Mouse (Mus musculus) liver, embryonic 12.5 days (tissue): ENCODE results near the gene Tsen2. TPM values are rescaled to one million over a fixed set of nuclear protein-coding genes. Genes with fewer than 3 reads are reported as not detected.
A peak's percentile ranks its signal among the peaks of the same experiment; 100 is the strongest.

ENCODE experiments used
- ATAC-seq: fragments of 200-750 bp; cut with Nextera tagmentation; 2 replicates; pipeline ENCODE4 v1.8.0; 2017; ENCODE audit warnings: moderate number of reproducible peaks, mild to moderate bottlenecking, moderate library complexity
- H3K27ac ChIP-seq: fragments of 300-500 bp; sonication (generic); 2 replicates; pipeline ENCODE4 v1.5.1; 2016; ENCODE audit warnings: mild to moderate bottlenecking
- H3K27me3 ChIP-seq: fragments of 300-500 bp; sonication (generic); replicated peaks from 2 replicates; pipeline ENCODE4 v1.6.1; 2016; ENCODE audit warnings: mild to moderate bottlenecking, moderate library complexity
- H3K36me3 ChIP-seq: fragments of 300-500 bp; sonication (generic); 2 replicates; pipeline ENCODE4 v1.6.1; 2016; ENCODE audit warnings: mild to moderate bottlenecking, moderate library complexity
- H3K4me1 ChIP-seq: fragments of 300-500 bp; sonication (generic); 2 replicates; pipeline ENCODE4 v1.6.1; 2016
- H3K4me2 ChIP-seq: fragments of 300-500 bp; sonication (generic); 2 replicates; pipeline ENCODE4 v1.6.1; 2016; ENCODE audit warnings: mild to moderate bottlenecking, moderate library complexity
- H3K4me3 ChIP-seq: fragments of 300-500 bp; sonication (generic); 2 replicates; pipeline ENCODE4 v1.5.1; 2016; ENCODE audit warnings: mild to moderate bottlenecking, moderate library complexity
- H3K9ac ChIP-seq: fragments of 300-500 bp; sonication (generic); 2 replicates; pipeline ENCODE4 v1.6.1; 2016; ENCODE audit warnings: mild to moderate bottlenecking, moderate library complexity
- H3K9me3 ChIP-seq: fragments of 300-500 bp; sonication (generic); replicated peaks from 2 replicates; pipeline ENCODE4 v1.6.1; 2016; ENCODE audit warnings: mild to moderate bottlenecking, moderate library complexity
- WGBS: fragments of 180-500 bp; shearing (Covaris S2); methylation state at CpG from one replicate; pipeline ENCODE4 v1.1.7; 2016; ENCODE audit not compliant: insufficient replicate concordance; 5-methylcytosine and 5-hydroxymethylcytosine counted together
- polyA plus RNA-seq: library from polyadenylated mRNA; unstranded; fragments of >200 nt; fragmentation: Nextera tagmentation; extraction: Ambion mirVana; gene quantifications from 2 replicates; pipeline ENCODE4 v1.2.1, GENCODE M21; 2016

Tsen2 gene
- 19.7 and 20.7 TPM in 2 replicates for polyA plus RNA-seq

DNA sequence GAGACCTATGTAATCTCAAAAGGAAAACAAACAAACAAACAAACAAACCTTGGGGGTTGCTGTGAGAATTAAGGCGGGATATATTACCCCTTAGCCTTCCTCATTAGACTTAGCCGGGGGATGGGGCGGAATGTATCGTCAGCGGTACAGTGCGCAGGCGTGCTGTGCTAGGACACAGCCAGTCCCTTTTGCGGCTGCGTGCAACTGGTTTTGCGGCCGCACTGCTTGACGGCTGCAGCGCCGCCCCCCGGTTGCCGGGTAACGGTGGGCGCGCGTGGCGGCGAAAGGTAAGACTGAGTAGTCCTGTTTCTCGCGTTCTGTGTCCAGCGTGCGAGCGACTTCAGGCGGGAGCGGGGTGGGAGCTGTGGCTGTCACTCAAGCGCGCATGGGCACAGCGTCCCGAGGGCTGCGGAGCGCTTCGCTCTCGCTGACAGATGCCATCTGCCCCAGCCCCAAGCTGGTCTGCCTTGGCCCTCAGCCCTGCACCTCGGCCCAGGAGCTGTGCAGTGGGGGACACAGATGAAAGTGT is at the start of gene Tsen2:
Gene Tsen2, plus strand, starts transcription at position 223 of the 529 bp plus-strand sequence.
- peak within 1 kb of the TSS; percentile 84 for H3K27ac ChIP-seq
- H3K9ac ChIP-seq = peak within 1 kb of the TSS; percentile 83
- H3K4me1 ChIP-seq = peaks cover 57% of the 10 kb centered on the region
- H3K27me3 ChIP-seq = 0 out of 2 replicates have a peak, but pooled peaks cover 3% of the 10 kb centered on the region
- peak within 1 kb of the TSS; percentile 89 for H3K4me2 ChIP-seq
- WGBS = under 1% methylated on average over 38 of the region's 38 CpGs
- H3K9me3 ChIP-seq = no peaks in the 10 kb centered on the region
- H3K4me3 ChIP-seq = peak within 1 kb of the TSS; percentile 77
- H3K36me3 ChIP-seq = peaks cover 27% of the 10 kb centered on the region
- peak; percentile 88 for ATAC-seq

DNA sequence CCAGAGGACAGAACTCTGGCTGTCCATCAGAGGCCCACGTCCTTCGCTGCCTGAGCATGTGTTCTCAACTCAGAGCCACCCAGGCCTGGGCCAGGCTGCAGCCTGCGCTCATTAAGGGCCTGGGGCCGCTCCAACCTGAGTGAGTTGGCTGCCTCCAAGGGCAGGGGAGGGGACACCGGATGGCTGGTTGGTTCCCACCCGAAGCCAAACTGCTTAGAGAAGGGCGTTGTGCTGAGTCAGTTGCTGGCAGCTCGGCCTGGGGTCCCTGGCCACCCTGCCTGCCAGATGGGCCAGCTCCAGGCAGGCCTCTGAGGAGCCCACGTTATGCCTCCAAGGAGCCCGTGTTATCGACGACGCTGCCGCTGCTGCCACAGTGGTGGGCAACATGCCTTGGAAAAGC is 44.9 kb upstream of the Tsen2 start:
- Histone ChIP-seq H3K27me3 (no peaks in the 10 kb centered on the region), H3K9me3 (no peaks in the 10 kb centered on the region), H3K36me3 (no peaks in the 10 kb centered on the region), H3K9ac (no peak overlapping the region), H3K27ac (no peak overlapping the region), H3K4me3 (no peak overlapping the region), H3K4me2 (no peak overlapping the region), H3K4me1 (peaks cover 12% of the 10 kb centered on the region)
- WGBS = 75% methylated on average over 14 of the region's 14 CpGs
- no peak for ATAC-seq

DNA sequence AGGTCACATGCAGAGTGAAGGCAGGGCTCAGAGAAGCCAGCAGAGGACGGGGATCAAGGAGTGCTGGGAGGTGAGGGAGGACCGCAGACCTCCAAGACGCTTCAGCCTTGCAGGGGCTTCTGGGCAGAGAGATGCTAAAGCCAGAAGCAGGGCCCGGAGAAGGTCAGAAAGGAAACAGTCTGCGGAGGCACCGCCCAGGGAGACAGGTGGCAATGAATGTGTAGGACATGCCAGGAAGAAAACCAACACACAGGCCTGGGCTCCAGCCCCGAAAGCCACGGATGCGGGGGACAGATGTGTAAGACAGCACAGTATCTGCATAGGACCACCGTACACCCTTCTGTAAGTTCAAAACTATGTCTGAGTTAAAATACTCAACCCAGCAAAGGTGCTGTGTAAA is 44.2 kb upstream of the Tsen2 start:
- no peaks in the 10 kb centered on the region for H3K9me3 ChIP-seq

GRCm38 (mm10) chr6:115501131-115501530 is 43.3 kb upstream of the Tsen2 start:
- no peak overlapping the region for H3K9ac ChIP-seq
- H3K36me3 ChIP-seq = no peaks in the 10 kb centered on the region
- no peak for ATAC-seq
- H3K9me3 ChIP-seq = no peaks in the 10 kb centered on the region
- 27% methylated on average over 3 of the region's 3 CpGs for WGBS
- peaks cover 12% of the 10 kb centered on the region for H3K4me1 ChIP-seq
- no peak overlapping the region for H3K4me3 ChIP-seq
- H3K27me3 ChIP-seq = no peaks in the 10 kb centered on the region
- no peak overlapping the region for H3K4me2 ChIP-seq
- no peak overlapping the region for H3K27ac ChIP-seq

More for the DNA sequence above, 44.2 kb upstream of the Tsen2 start:
- no peaks in the 10 kb centered on the region for H3K36me3 ChIP-seq
- WGBS = 78% methylated on average over 10 of the region's 10 CpGs
- no peak for ATAC-seq
- no peaks in the 10 kb centered on the region for H3K27me3 ChIP-seq
- no peak overlapping the region for H3K4me3 ChIP-seq
- peaks cover 12% of the 10 kb centered on the region for H3K4me1 ChIP-seq
- H3K9ac ChIP-seq = no peak overlapping the region
- no peak overlapping the region for H3K27ac ChIP-seq
- no peak overlapping the region for H3K4me2 ChIP-seq

DNA sequence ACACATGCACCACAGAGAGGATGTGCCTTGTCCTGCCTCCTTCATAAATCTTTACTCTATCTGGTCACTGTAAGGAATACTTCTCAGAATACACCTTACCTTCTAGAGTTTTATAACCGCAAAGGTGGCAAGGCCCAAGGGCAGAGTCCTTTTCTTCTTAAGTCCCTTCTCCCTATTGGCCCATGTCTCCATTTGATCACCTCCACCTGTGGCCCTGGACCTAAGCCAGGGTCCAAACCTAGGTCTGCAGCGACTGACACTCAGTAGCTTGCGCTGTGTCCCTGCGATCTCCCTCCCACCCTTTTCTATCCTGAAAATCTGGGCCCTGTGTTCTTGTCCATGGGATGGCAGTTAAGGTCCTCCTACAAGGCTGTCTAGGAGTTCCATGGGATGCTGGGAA is 41.4 kb upstream of the Tsen2 start:
- no peak for ATAC-seq
- Histone ChIP-seq H3K27ac (no peak overlapping the region), H3K4me1 (peaks cover 12% of the 10 kb centered on the region), H3K9me3 (no peaks in the 10 kb centered on the region), H3K36me3 (no peaks in the 10 kb centered on the region), H3K9ac (no peak overlapping the region), H3K4me3 (no peak overlapping the region), H3K27me3 (no peaks in the 10 kb centered on the region), H3K4me2 (no peak overlapping the region)
- 87% methylated on average over 4 of the region's 4 CpGs for WGBS

DNA sequence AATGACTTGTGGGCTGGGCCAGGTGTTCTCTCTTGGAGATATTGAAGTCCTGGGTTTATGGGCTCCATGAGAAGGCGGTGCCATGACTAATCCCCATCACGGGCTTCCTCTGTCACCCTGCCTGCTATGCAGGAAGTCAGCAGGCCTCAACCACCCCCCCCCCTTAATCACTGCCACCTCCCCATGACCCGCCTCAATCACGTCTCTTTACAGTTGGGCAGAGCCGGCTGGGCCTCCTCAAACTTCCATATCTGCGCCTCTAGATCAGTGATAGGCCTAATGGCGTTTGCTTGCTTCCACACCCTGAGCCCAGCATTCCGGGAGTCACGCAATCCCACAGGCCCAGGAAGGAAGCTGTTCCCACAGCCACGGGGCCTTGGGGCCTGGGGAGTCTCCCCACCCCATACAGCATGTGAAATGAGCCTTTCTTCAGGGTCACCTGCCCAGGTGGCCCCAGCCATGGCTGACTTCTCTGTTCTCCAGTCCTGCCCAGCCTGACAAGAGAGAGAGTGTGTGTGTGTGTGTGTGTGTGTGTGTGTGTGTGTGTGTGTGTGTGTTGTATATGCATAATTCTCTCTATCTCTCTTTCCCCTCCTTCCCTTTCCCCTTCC is 40.8 kb upstream of the Tsen2 start:
- WGBS = 38% methylated on average over 10 of the region's 10 CpGs
- no peaks in the 10 kb centered on the region for H3K9me3 ChIP-seq
- no peak overlapping the region for H3K4me3 ChIP-seq
- H3K36me3 ChIP-seq = no peaks in the 10 kb centered on the region
- H3K27ac ChIP-seq = no peak overlapping the region
- H3K27me3 ChIP-seq = no peaks in the 10 kb centered on the region
- ATAC-seq = no peak
- H3K9ac ChIP-seq = no peak overlapping the region
- H3K4me1 ChIP-seq = peaks cover 12% of the 10 kb centered on the region
- H3K4me2 ChIP-seq = no peak overlapping the region

DNA sequence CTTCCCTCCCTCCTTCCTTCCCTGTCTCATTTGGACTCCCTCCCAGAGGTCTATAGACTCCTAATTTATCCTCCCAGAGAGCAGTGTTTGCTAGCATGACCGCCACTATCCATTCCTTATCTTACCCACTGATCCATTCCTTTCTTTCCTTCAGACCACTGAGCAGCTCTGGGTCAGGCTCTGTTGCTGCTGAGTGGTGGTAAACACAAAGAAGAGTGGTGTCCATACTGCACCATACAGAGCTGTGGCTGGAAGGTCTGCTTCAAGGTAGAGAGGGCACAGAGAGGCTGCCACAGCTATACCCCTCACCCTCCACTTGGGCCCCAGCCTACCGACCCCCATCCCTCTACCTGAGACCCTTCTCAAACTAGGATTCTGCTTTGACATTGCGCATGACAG is 40.3 kb upstream of the Tsen2 start:
- Histone ChIP-seq H3K4me3 (no peak overlapping the region), H3K27ac (no peak overlapping the region), H3K27me3 (no peaks in the 10 kb centered on the region), H3K9ac (no peak overlapping the region), H3K4me2 (no peak overlapping the region), H3K4me1 (peaks cover 12% of the 10 kb centered on the region), H3K9me3 (no peaks in the 10 kb centered on the region), H3K36me3 (no peaks in the 10 kb centered on the region)
- 0 out of 2 replicates have a peak, but pooled peaks have one; percentile 28 for ATAC-seq
- 68% methylated on average over 3 of the region's 3 CpGs for WGBS

GRCm38 (mm10) chr6:115504915-115505314 is 39.5 kb upstream of the Tsen2 start:
- H3K4me1 ChIP-seq = peaks cover 12% of the 10 kb centered on the region
- 52% methylated on average over 5 of the region's 5 CpGs for WGBS
- H3K4me3 ChIP-seq = no peak overlapping the region
- no peak overlapping the region for H3K4me2 ChIP-seq
- no peaks in the 10 kb centered on the region for H3K27me3 ChIP-seq
- no peak overlapping the region for H3K27ac ChIP-seq
- no peak for ATAC-seq
- H3K9ac ChIP-seq = no peak overlapping the region
- no peaks in the 10 kb centered on the region for H3K9me3 ChIP-seq
- no peaks in the 10 kb centered on the region for H3K36me3 ChIP-seq

GRCm38 (mm10) chr6:115506425-115506824 is 38.0 kb upstream of the Tsen2 start:
- WGBS = 78% methylated on average over 1 of the region's 1 CpGs
- H3K4me2 ChIP-seq = no peak overlapping the region
- no peak overlapping the region for H3K9ac ChIP-seq
- H3K9me3 ChIP-seq = no peaks in the 10 kb centered on the region
- ATAC-seq = no peak
- H3K4me1 ChIP-seq = peaks cover 4% of the 10 kb centered on the region
- H3K4me3 ChIP-seq = no peak overlapping the region
- H3K27me3 ChIP-seq = no peaks in the 10 kb centered on the region
- no peaks in the 10 kb centered on the region for H3K36me3 ChIP-seq
- no peak overlapping the region for H3K27ac ChIP-seq

- Histone ChIP-seq H3K36me3 (no peaks in the 10 kb centered on the region), H3K9me3 (no peaks in the 10 kb centered on the region), H3K9ac (no peak overlapping the region), H3K27me3 (no peaks in the 10 kb centered on the region), H3K27ac (no peak overlapping the region), H3K4me3 (no peak overlapping the region), H3K4me1 (no peaks in the 10 kb centered on the region), H3K4me2 (no peak overlapping the region)
- 68% methylated on average over 3 of the region's 3 CpGs for WGBS
- ATAC-seq = no peak
These were observed 33.0 kb upstream of the Tsen2 start for GRCm38 (mm10) chr6:115511447-115511846.

DNA sequence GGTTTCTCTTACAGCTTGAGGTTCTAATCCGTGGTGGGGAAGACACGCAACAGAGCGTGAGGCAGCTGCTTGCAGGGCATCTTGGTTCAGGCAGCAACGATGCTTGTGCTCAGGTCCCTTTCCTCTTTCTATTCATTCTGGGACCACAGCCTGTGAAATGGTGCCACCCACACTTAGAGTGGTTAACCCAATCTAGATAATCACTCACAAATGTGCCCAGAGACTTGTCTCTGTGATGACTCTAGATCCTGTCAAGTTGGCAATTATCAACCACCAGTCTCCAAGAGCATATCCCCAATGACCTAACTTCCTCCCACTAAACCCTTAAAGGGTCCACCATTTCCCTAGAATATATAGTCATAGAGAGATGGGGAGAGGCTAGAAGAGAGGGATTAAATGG is 31.3 kb upstream of the Tsen2 start:
- Histone ChIP-seq H3K9ac (no peak overlapping the region), H3K36me3 (no peaks in the 10 kb centered on the region), H3K4me1 (peaks cover 4% of the 10 kb centered on the region), H3K27me3 (no peaks in the 10 kb centered on the region), H3K4me2 (no peak overlapping the region), H3K4me3 (no peak overlapping the region), H3K9me3 (no peaks in the 10 kb centered on the region), H3K27ac (no peak overlapping the region)
- ATAC-seq = no peak
- 71% methylated on average over 4 of the region's 4 CpGs for WGBS

GRCm38 (mm10) chr6:115517904-115518303 is 26.6 kb upstream of the Tsen2 start:
- ATAC-seq = no peak
- no peak overlapping the region for H3K4me2 ChIP-seq
- 44% methylated on average over 4 of the region's 4 CpGs for WGBS
- no peak overlapping the region for H3K27ac ChIP-seq
- no peak overlapping the region for H3K4me3 ChIP-seq
- H3K4me1 ChIP-seq = peaks cover 29% of the 10 kb centered on the region
- no peaks in the 10 kb centered on the region for H3K36me3 ChIP-seq
- peaks cover 7% of the 10 kb centered on the region for H3K27me3 ChIP-seq
- no peak overlapping the region for H3K9ac ChIP-seq
- no peaks in the 10 kb centered on the region for H3K9me3 ChIP-seq

DNA sequence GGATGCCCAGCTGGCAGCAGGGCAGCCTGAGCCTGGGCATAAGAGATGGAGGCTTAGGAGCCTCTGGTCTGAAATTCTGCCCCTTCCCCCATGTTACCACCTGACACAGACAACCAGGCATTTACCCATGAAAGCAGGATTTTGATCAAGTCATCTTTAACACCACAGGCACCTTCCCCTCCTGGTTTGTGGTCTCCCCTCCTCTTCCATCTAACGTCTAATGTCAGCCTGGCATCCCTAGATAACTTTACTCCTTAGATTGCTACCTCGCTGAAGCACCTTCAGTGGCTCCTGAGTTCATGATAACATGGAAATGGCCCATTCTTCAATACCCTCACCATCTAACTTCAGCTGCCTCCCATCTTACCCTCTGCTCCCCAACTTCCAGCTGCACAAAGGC is 26.1 kb upstream of the Tsen2 start:
- no peak overlapping the region for H3K27ac ChIP-seq
- ATAC-seq = peak; percentile 46

More for the DNA sequence above, 26.1 kb upstream of the Tsen2 start:
- Histone ChIP-seq H3K9me3 (no peaks in the 10 kb centered on the region), H3K36me3 (no peaks in the 10 kb centered on the region), H3K27me3 (peaks cover 7% of the 10 kb centered on the region), H3K9ac (no peak overlapping the region), H3K4me1 (peaks cover 29% of the 10 kb centered on the region), H3K4me2 (no peak overlapping the region), H3K4me3 (no peak overlapping the region)
- WGBS = 26% methylated on average over 2 of the region's 2 CpGs
